Mouse (Mus musculus): ENCODE data around the gene Psg22. TPM values are rescaled to one million over a fixed set of nuclear protein-coding genes. Genes with fewer than 3 reads are reported as not detected.

The Psg22 gene
- polyA plus RNA-seq, 2 experiments = 0.01 to 0.05 TPM

Other genes starting within 250 kb of the Psg22 start
- gene Psg26, start 233.9 kb upstream of the Psg22 start, polyA plus RNA-seq (2012; rRNA removed) = not detected in 2 replicates
- not detected in 2 replicates for gene Psg26, start 233.9 kb upstream of the Psg22 start, polyA plus RNA-seq (2014; fragmentation: Nextera tagmentation; extraction: Ambion mirVana)
- not detected in 2 replicates for gene Psg25, start 185.8 kb upstream of the Psg22 start, polyA plus RNA-seq (2012; rRNA removed)
- not detected in 2 replicates for gene Psg25, start 185.8 kb upstream of the Psg22 start, polyA plus RNA-seq (2014; fragmentation: Nextera tagmentation; extraction: Ambion mirVana)
- gene Psg27, start 150.8 kb upstream of the Psg22 start, polyA plus RNA-seq (2012; rRNA removed) = not detected in 2 replicates
- gene Psg27, start 150.8 kb upstream of the Psg22 start, polyA plus RNA-seq (2014; fragmentation: Nextera tagmentation; extraction: Ambion mirVana) = not detected in 2 replicates
- 0.02 TPM in 1 of 2 replicates, not detected in the other for gene Psg23, start 101.6 kb upstream of the Psg22 start, polyA plus RNA-seq (2012; rRNA removed)
- not detected in 2 replicates for gene Psg23, start 101.6 kb upstream of the Psg22 start, polyA plus RNA-seq (2014; fragmentation: Nextera tagmentation; extraction: Ambion mirVana)
- 0.02 TPM in 1 of 2 replicates, not detected in the other for gene Psg21, start 61.4 kb upstream of the Psg22 start, polyA plus RNA-seq (2012; rRNA removed)
- gene Psg21, start 61.4 kb upstream of the Psg22 start, polyA plus RNA-seq (2014; fragmentation: Nextera tagmentation; extraction: Ambion mirVana) = not detected in 2 replicates
- not detected in 2 replicates for gene Psg20, start 31.9 kb upstream of the Psg22 start, polyA plus RNA-seq (2012; rRNA removed)
- not detected in 2 replicates for gene Psg20, start 31.9 kb upstream of the Psg22 start, polyA plus RNA-seq (2014; fragmentation: Nextera tagmentation; extraction: Ambion mirVana)
- not detected in 2 replicates for gene Psg19, start 80.4 kb downstream of the Psg22 start, polyA plus RNA-seq (2012; rRNA removed)
- gene Psg19, start 80.4 kb downstream of the Psg22 start, polyA plus RNA-seq (2014; fragmentation: Nextera tagmentation; extraction: Ambion mirVana) = not detected in 2 replicates
- gene Psg17, start 103.5 kb downstream of the Psg22 start, polyA plus RNA-seq (2012; rRNA removed) = 0.03 TPM in 1 of 2 replicates, not detected in the other
- gene Psg17, start 103.5 kb downstream of the Psg22 start, polyA plus RNA-seq (2014; fragmentation: Nextera tagmentation; extraction: Ambion mirVana) = not detected in 2 replicates
- gene Mill2, start 121.9 kb downstream of the Psg22 start, polyA plus RNA-seq (2012; rRNA removed) = 0.16 and 0.18 TPM in 2 replicates
- 0.09 and 0.19 TPM in 2 replicates for gene Mill2, start 121.9 kb downstream of the Psg22 start, polyA plus RNA-seq (2014; fragmentation: Nextera tagmentation; extraction: Ambion mirVana)
- 10.5 and 15.1 TPM in 2 replicates for gene Pglyrp1, start 153.2 kb downstream of the Psg22 start, polyA plus RNA-seq (2012; rRNA removed)
- gene Pglyrp1, start 153.2 kb downstream of the Psg22 start, polyA plus RNA-seq (2014; fragmentation: Nextera tagmentation; extraction: Ambion mirVana) = 23.2 and 32.0 TPM in 2 replicates
- 6.5 and 10.0 TPM in 2 replicates for gene Ccdc61, start 192.3 kb downstream of the Psg22 start, polyA plus RNA-seq (2012; rRNA removed)
- gene Ccdc61, start 192.3 kb downstream of the Psg22 start, polyA plus RNA-seq (2014; fragmentation: Nextera tagmentation; extraction: Ambion mirVana) = 5.5 and 6.7 TPM in 2 replicates
- 0.11 TPM in 2 replicates for gene Nova2, start 207.8 kb downstream of the Psg22 start, polyA plus RNA-seq (2012; rRNA removed)
- gene Nova2, start 207.8 kb downstream of the Psg22 start, polyA plus RNA-seq (2014; fragmentation: Nextera tagmentation; extraction: Ambion mirVana) = 0.03 and 0.05 TPM in 2 replicates

All from liver, embryonic 14.5 days (tissue).